Mouse (Mus musculus): ENCODE results near the gene Nudcd2.

Nudcd2 gene

GRCm38 (mm10) chr11:40755109-40755627 lies 21.7 kb downstream of the Nudcd2 start, which contains the start of gene Ccng1:
Ccng1 (minus strand) TSS chr11:40755311.
- peak; percentile 91 to 96 for DNase-seq (ENCODE audit: low spot score in 2 of 2)

- no peak for DNase-seq (ENCODE audit: low spot score in 2 of 2)
These were observed 22.5 kb downstream of the Nudcd2 start for GRCm38 (mm10) chr11:40755968-40756367.

- no peak for DNase-seq (ENCODE audit: low spot score in 2 of 2)
These were observed 26.4 kb downstream of the Nudcd2 start for GRCm38 (mm10) chr11:40759896-40760295.

- no peak for DNase-seq (ENCODE audit: low spot score in 2 of 2)
These were observed 29.9 kb downstream of the Nudcd2 start for GRCm38 (mm10) chr11:40763395-40763794.

- DNase-seq (ENCODE audit: low spot score in 2 of 2), result peak in 1 of 2 experiments; percentile 20
These were observed 31.2 kb downstream of the Nudcd2 start for GRCm38 (mm10) chr11:40764690-40765089.

- DNase-seq (ENCODE audit: low spot score in 2 of 2), result no peak
These were observed 42.1 kb downstream of the Nudcd2 start for GRCm38 (mm10) chr11:40775315-40776269.

- DNase-seq (ENCODE audit: low spot score in 2 of 2), result no peak
These were observed 48.4 kb downstream of the Nudcd2 start for GRCm38 (mm10) chr11:40781857-40782256.

- no peak for DNase-seq (ENCODE audit: low spot score in 2 of 2)
These were observed 49.9 kb downstream of the Nudcd2 start for GRCm38 (mm10) chr11:40783346-40783745.

GRCm38 (mm10) chr11:40784326-40784725 lies 50.9 kb downstream of the Nudcd2 start:
- DNase-seq (ENCODE audit: low spot score in 2 of 2), result peak; percentile 28 to 62

- peak in 1 of 2 experiments; percentile 36 for DNase-seq (ENCODE audit: low spot score in 2 of 2)
These were observed 53.4 kb downstream of the Nudcd2 start for GRCm38 (mm10) chr11:40786900-40787299.
